ENCODE assay signal across 8 mouse cellular contexts in genomic region chr6:30735728-30736371, GRCm38 (mm10). TPM values are rescaled to one million over a fixed set of nuclear protein-coding genes. Genes with fewer than 3 reads are reported as not detected.
A peak's percentile ranks its signal among the peaks of the same experiment; 100 is the strongest.
DNase-seq lines count a peak whose midpoint lies in the region; ATAC-seq and TF ChIP-seq lines count a peak whose summit lies in the region.
"Had no signal": no experiment of that assay in that cellular context is flagged by ENCODE, and none has a peak within 500 bp of the region (broad histone marks: within the 10 kb centered on the region; RNA-seq: fewer than 3 reads in every experiment).

No protein-coding gene starts in this region.

- H3K4me2 ChIP-seq in heart, postnatal 0 days (ENCODE audit: low read depth, low read length), result peak overlapping the region; percentile 54
- H3K4me2 ChIP-seq in liver, postnatal 0 days (ENCODE audit: low read depth, low read length), result peak overlapping the region; percentile 45

- H3K36me3 ChIP-seq in heart, postnatal 0 days (replicated peaks; ENCODE audit: control insufficient read depth, insufficient read depth, low read length), result no peaks in the 10 kb centered on the region
- no peaks in the 10 kb centered on the region for H3K36me3 ChIP-seq in liver, postnatal 0 days (replicated peaks; ENCODE audit: insufficient read depth, low read length)

- peak overlapping the region; percentile 85 for H3K27ac ChIP-seq in heart, postnatal 0 days (ENCODE audit: low read depth)
- H3K27ac ChIP-seq in liver, postnatal 0 days (ENCODE audit: low read depth), result no peak overlapping the region
- H3K27ac ChIP-seq: liver, embryonic 14.5 days had no signal

- H3K4me1 ChIP-seq in heart, postnatal 0 days (ENCODE audit: control insufficient read depth, insufficient read depth), result no peaks in the 10 kb centered on the region
- 0 out of 2 replicates have a peak, but pooled peaks cover 3% of the 10 kb centered on the region for H3K4me1 ChIP-seq in liver, postnatal 0 days (ENCODE audit: insufficient read depth)

- H3K9ac ChIP-seq in heart, postnatal 0 days (replicated peaks; ENCODE audit: low read depth, low read length), result peak overlapping the region; percentile 49
- H3K9ac ChIP-seq in liver, postnatal 0 days (replicated peaks), result no peak overlapping the region
- H3K9ac ChIP-seq: liver, embryonic 14.5 days had no signal

- TF ChIP-seq EP300 in heart, postnatal 0 days (IDR thresholded peaks at IDR 0.05; ENCODE audit: low read depth), result no peak
- no peak for TF ChIP-seq EP300 in liver, postnatal 0 days (IDR thresholded peaks at IDR 0.05; ENCODE audit: low read depth)

- 52% methylated on average over 15 of the region's 15 CpGs for WGBS in heart, postnatal 0 days
- 54% methylated on average over 15 of the region's 15 CpGs for WGBS in liver, postnatal 0 days (ENCODE audit: insufficient replicate concordance)

- ATAC-seq in heart, postnatal 0 days (ENCODE audit: insufficient read depth, low read depth), result no peak
- no peak for ATAC-seq in liver, postnatal 0 days

- H3K27me3 ChIP-seq in heart, postnatal 0 days (ENCODE audit: control insufficient read depth, insufficient read depth, low read length), result no peaks in the 10 kb centered on the region
- H3K27me3 ChIP-seq in liver, postnatal 0 days (ENCODE audit: insufficient read depth, low read length), result peaks cover 55% of the 10 kb centered on the region

- H3K9me3 ChIP-seq in heart, postnatal 0 days (replicated peaks; ENCODE audit: control insufficient read depth, low read length), result peaks cover 22% of the 10 kb centered on the region
- peaks cover 10% of the 10 kb centered on the region for H3K9me3 ChIP-seq in liver, postnatal 0 days (ENCODE audit: low read length)

- H3K4me3 ChIP-seq in heart, postnatal 0 days (ENCODE audit: low read depth, low read length), result peak overlapping the region; percentile 69
- H3K4me3 ChIP-seq in liver, postnatal 0 days (ENCODE audit: low read depth, low read length), result no peak overlapping the region; the same call in 1 of the 2 replicates

- no peak for TF ChIP-seq POLR2A in brain, embryonic 14.5 days (IDR thresholded peaks at IDR 0.05; ENCODE audit: borderline replicate concordance, extremely low read depth, insufficient read depth, insufficient read length, poor library complexity, severe bottlenecking)

- no peak for TF ChIP-seq CTCF in brain, embryonic 14.5 days (IDR thresholded peaks at IDR 0.05; ENCODE audit: borderline replicate concordance, extremely low read depth, insufficient read depth, insufficient read length)
- TF ChIP-seq CTCF in heart, postnatal 0 days (IDR thresholded peaks at IDR 0.05; ENCODE audit: low read depth), result no peak
- TF ChIP-seq CTCF in liver, postnatal 0 days (IDR thresholded peaks at IDR 0.05; ENCODE audit: low read depth), result no peak

- peak; percentile 74 for DNase-seq in Muller cell, postnatal 12 days (ENCODE audit: inconsistent ontology term)
- peak; percentile 79 for DNase-seq in brain, embryonic 14.5 days (ENCODE audit: low read depth)
- no peak for DNase-seq in heart, postnatal 0 days (ENCODE audit: low spot score)
- no peak for DNase-seq in liver, postnatal 0 days
- DNase-seq in frontal cortex, postnatal 25 days (ENCODE audit: low spot score in 2 of 2), result no peak
- no peak for DNase-seq in left cerebral cortex, adult 9 months (ENCODE audit: low spot score in 2 of 2)
- no peak for DNase-seq in thymus, postnatal 14 days

RNA-seq across cellular contexts. Expression of gene Mest, which starts 12.5 kb away (rescaled TPM):
- polyA plus RNA-seq in brain, embryonic 14.5 days (2012; rRNA removed), result 533 and 604 TPM in 2 replicates
- total RNA-seq in heart, postnatal 0 days (2014; rRNA removed; ENCODE audit: low replicate concordance), result 717 and 1,330 TPM in 2 replicates
- 664 and 669 TPM in 2 replicates for polyA plus RNA-seq in heart, postnatal 0 days (2015; fragmentation: Nextera tagmentation; extraction: Ambion mirVana)
- polyA plus RNA-seq in liver, postnatal 0 days (2015; fragmentation: Nextera tagmentation; extraction: Ambion mirVana), result 117 and 119 TPM in 2 replicates

RNA-seq across cellular contexts. Expression of gene Cep41, which starts 42.3 kb away (rescaled TPM):
- polyA plus RNA-seq in brain, embryonic 14.5 days (2012; rRNA removed), result 16.1 and 19.5 TPM in 2 replicates
- 1.7 and 4.7 TPM in 2 replicates for total RNA-seq in heart, postnatal 0 days (2014; rRNA removed; ENCODE audit: low replicate concordance)
- 5.7 and 7.5 TPM in 2 replicates for polyA plus RNA-seq in heart, postnatal 0 days (2015; fragmentation: Nextera tagmentation; extraction: Ambion mirVana)
- polyA plus RNA-seq in liver, postnatal 0 days (2015; fragmentation: Nextera tagmentation; extraction: Ambion mirVana), result 2.8 TPM in 2 replicates

Comparison
In these comparisons a context has a peak if more than half of its experiments do, and no peak if none do; other contexts are left out.
1. DNase-seq: peak in Muller cell, postnatal 12 days (single experiment) and brain, embryonic 14.5 days (single experiment); none in heart, postnatal 0 days (single experiment), liver, postnatal 0 days (single experiment), frontal cortex, postnatal 25 days (0 of 2), left cerebral cortex, adult 9 months (0 of 2) and thymus, postnatal 14 days (single experiment).